Mouse (Mus musculus) CH12.LX (cell line): Measurements from ENCODE around the gene Ddi2. TPM values are rescaled to one million over a fixed set of nuclear protein-coding genes. Genes with fewer than 3 reads are reported as not detected.

Experiments used
- DNase-seq: peaks from one replicate; pipeline ENCODE4 v3.0.0-alpha.2; 2013; ENCODE audit errors: extremely low read depth
- H3K27ac ChIP-seq: 2 replicates; pipeline ENCODE4 v1.5.1; 2012; ENCODE audit warnings: low read depth, mild to moderate bottlenecking, control low read depth, moderate library complexity; ENCODE audit not compliant: insufficient read depth
- H3K27me3 ChIP-seq: replicated peaks from 2 replicates; pipeline ENCODE3; 2012; ENCODE audit warnings: inconsistent platforms
- H3K36me3 ChIP-seq, 2 experiments: replicated peaks in 1 of 2; 2 replicates each; pipeline versions ENCODE3 to v1.6.1; 2012; ENCODE audit warnings: inconsistent platforms in 1 of 2, low read length in 1 of 2, mild to moderate bottlenecking in 1 of 2, mixed read lengths in 1 of 2, moderate library complexity in 1 of 2; ENCODE audit not compliant: control insufficient read depth in 1 of 2, insufficient read depth in 1 of 2
- H3K4me1 ChIP-seq, 2 experiments: 2 replicates each; pipeline ENCODE4 v1.6.1; 2012; ENCODE audit warnings: inconsistent platforms in 1 of 2, moderate library complexity in 1 of 2; ENCODE audit not compliant: insufficient read depth in 2 of 2, control insufficient read depth in 1 of 2
- H3K4me2 ChIP-seq: 2 replicates; pipeline ENCODE4 v1.6.1; 2012; ENCODE audit warnings: low read depth, mild to moderate bottlenecking, control low read depth; ENCODE audit not compliant: poor library complexity, insufficient read depth, severe bottlenecking
- H3K4me3 ChIP-seq, 3 experiments: fragments of 150-350 bp in 1 of 3; sonication (generic) in 1 of 3; replicated peaks in 1 of 3; 2 replicates each; pipeline versions ENCODE3 to v1.5.1; 2011 to 2012; ENCODE audit warnings: low read depth in 2 of 3, low read length in 2 of 3, mild to moderate bottlenecking in 2 of 3, moderate library complexity in 2 of 3, control low read depth in 1 of 3, improper control_type of control experiment in 1 of 3, inconsistent platforms in 1 of 3, mixed read lengths in 1 of 3; ENCODE audit not compliant: poor library complexity in 1 of 3
- H3K79me2 ChIP-seq: replicated peaks from 2 replicates; pipeline ENCODE4 v1.6.1; 2012; ENCODE audit warnings: mild to moderate bottlenecking, moderate library complexity; ENCODE audit not compliant: control insufficient read depth, poor library complexity, insufficient read depth, severe bottlenecking; ENCODE audit errors: extremely low read depth
- H3K9ac ChIP-seq: 2 replicates; pipeline ENCODE4 v1.6.1; 2012; ENCODE audit warnings: low read depth, mild to moderate bottlenecking, control low read depth, moderate library complexity; ENCODE audit not compliant: insufficient read depth
- H3K9me3 ChIP-seq: replicated peaks from 2 replicates; pipeline ENCODE3; 2012; ENCODE audit warnings: low read length, inconsistent platforms, mixed read lengths
- BHLHE40 ChIP-seq: IDR thresholded peaks from 2 replicates; pipeline ENCODE4 v1.6.1; 2011; ENCODE audit warnings: mild to moderate bottlenecking, low read depth, low read length, improper control_type of control experiment
- CHD1 ChIP-seq: IDR thresholded peaks from 2 replicates; pipeline ENCODE4 v1.6.1; 2012; ENCODE audit warnings: low read depth, low read length, improper control_type of control experiment, inconsistent platforms
- CHD2 ChIP-seq: IDR thresholded peaks from 2 replicates; pipeline ENCODE4 v1.6.1; 2011; ENCODE audit warnings: low read length, improper control_type of control experiment
- CTCF ChIP-seq, 2 experiments: IDR thresholded peaks in 1 of 2; conservative IDR thresholded peaks in 1 of 2; 2 replicates each; pipeline ENCODE4 v1.5.1; 2011 to 2012; ENCODE audit warnings: low read depth in 2 of 2, low read length in 2 of 2, improper control_type of control experiment in 1 of 2, inconsistent platforms in 1 of 2, mild to moderate bottlenecking in 1 of 2, moderate library complexity in 1 of 2
- GABPA ChIP-seq: IDR thresholded peaks from 2 replicates; pipeline ENCODE4 v1.6.1; 2012; ENCODE audit warnings: low read depth, low read length, improper control_type of control experiment, inconsistent platforms; ENCODE audit not compliant: insufficient replicate concordance
- HCFC1 ChIP-seq: IDR thresholded peaks from 2 replicates; pipeline ENCODE4 v1.6.1; 2012; ENCODE audit warnings: low read depth, mild to moderate bottlenecking, inconsistent platforms, low read length, improper control_type of control experiment
- IRF4 ChIP-seq: IDR thresholded peaks from 2 replicates; pipeline ENCODE4 v1.6.1; 2014; ENCODE audit warnings: low read depth, mild to moderate bottlenecking, inconsistent platforms, low read length, improper control_type of control experiment
- JUND ChIP-seq: conservative IDR thresholded peaks from 2 replicates; pipeline ENCODE4 v1.6.1; 2011; ENCODE audit warnings: low read depth, low read length, improper control_type of control experiment
- MAFK ChIP-seq: IDR thresholded peaks from 2 replicates; pipeline ENCODE4 v1.6.1; 2011; ENCODE audit warnings: low read length, improper control_type of control experiment; ENCODE audit not compliant: insufficient replicate concordance
- MAZ ChIP-seq: IDR thresholded peaks from 2 replicates; pipeline ENCODE4 v1.6.1; 2012; ENCODE audit warnings: low read depth, mild to moderate bottlenecking, inconsistent platforms, low read length, improper control_type of control experiment, moderate library complexity
- MEF2A ChIP-seq: IDR thresholded peaks from 2 replicates; pipeline ENCODE4 v1.6.1; 2014; ENCODE audit warnings: low read depth, mild to moderate bottlenecking, inconsistent platforms, low read length, improper control_type of control experiment, borderline replicate concordance
- MXI1 ChIP-seq: IDR thresholded peaks from 2 replicates; pipeline ENCODE4 v1.6.1; 2011; ENCODE audit warnings: mild to moderate bottlenecking, low read depth, low read length, improper control_type of control experiment
- PAX5 ChIP-seq: IDR thresholded peaks from 2 replicates; pipeline ENCODE4 v1.6.1; 2012; ENCODE audit warnings: low read length, inconsistent platforms, mixed read lengths
- POLR2A ChIP-seq: IDR thresholded peaks from 2 replicates; pipeline ENCODE4 v1.6.1; 2011; ENCODE audit warnings: low read depth, mild to moderate bottlenecking, improper control_type of control experiment, low read length
- POLR2AphosphoS2 ChIP-seq: IDR thresholded peaks from 2 replicates; pipeline ENCODE4 v1.6.1; 2011; ENCODE audit warnings: low read depth, low read length, improper control_type of control experiment
- RAD21 ChIP-seq: IDR thresholded peaks from 2 replicates; pipeline ENCODE4 v1.6.1; 2011; ENCODE audit warnings: low read depth, mild to moderate bottlenecking, low read length, improper control_type of control experiment, moderate library complexity
- RCOR1 ChIP-seq: conservative IDR thresholded peaks from 2 replicates; pipeline ENCODE4 v1.6.1; 2012; ENCODE audit warnings: low read depth, mild to moderate bottlenecking, inconsistent platforms, low read length, improper control_type of control experiment
- SIN3A ChIP-seq: IDR thresholded peaks from 2 replicates; pipeline ENCODE4 v1.6.1; 2012; ENCODE audit warnings: low read length, improper control_type of control experiment, inconsistent platforms
- SMC3 ChIP-seq: IDR thresholded peaks from 2 replicates; pipeline ENCODE4 v1.6.1; 2011; ENCODE audit warnings: low read depth, low read length, improper control_type of control experiment
- TCF12 ChIP-seq: IDR thresholded peaks from 2 replicates; pipeline ENCODE4 v1.6.1; 2014; ENCODE audit warnings: low read depth, mild to moderate bottlenecking, inconsistent platforms, low read length, improper control_type of control experiment
- UBTF ChIP-seq: IDR thresholded peaks from 2 replicates; pipeline ENCODE4 v1.6.1; 2012; ENCODE audit warnings: low read depth, mild to moderate bottlenecking, inconsistent platforms, low read length, improper control_type of control experiment, moderate library complexity
- USF1 ChIP-seq: IDR thresholded peaks from 2 replicates; pipeline ENCODE4 v1.6.1; 2014; ENCODE audit warnings: low read depth, mild to moderate bottlenecking, inconsistent platforms, low read length, improper control_type of control experiment
- USF2 ChIP-seq: conservative IDR thresholded peaks from 2 replicates; pipeline ENCODE4 v1.6.1; 2011; ENCODE audit warnings: low read depth, low read length, improper control_type of control experiment
- ZC3H11A ChIP-seq: IDR thresholded peaks from 2 replicates; pipeline ENCODE4 v1.6.1; 2012; ENCODE audit warnings: low read depth, mild to moderate bottlenecking, inconsistent platforms, low read length, improper control_type of control experiment
- ZKSCAN1 ChIP-seq: IDR thresholded peaks from 2 replicates; pipeline ENCODE4 v1.6.1; 2012; ENCODE audit warnings: low read depth, inconsistent platforms, low read length, improper control_type of control experiment, borderline replicate concordance
- ZMIZ1 ChIP-seq: IDR thresholded peaks from 2 replicates; pipeline ENCODE4 v1.6.1; 2012; ENCODE audit warnings: low read depth, mild to moderate bottlenecking, inconsistent platforms, low read length, improper control_type of control experiment
- ZNF384 ChIP-seq: IDR thresholded peaks from 2 replicates; pipeline ENCODE4 v1.6.1; 2012; ENCODE audit warnings: low read depth, low read length, improper control_type of control experiment, inconsistent platforms
- dilution Hi-C: fragments of 300-500 bp; cut with MboI; formaldehyde crosslinking; loops from 2 replicates; pipeline ENCODE4 v1.14.3; 2020; ENCODE audit warnings: low sequenced_read_pairs; ENCODE audit not compliant: extremely low pct_unique_long_range_greater_than_20kb, extremely low pct_ligation_motif_present
- in situ Hi-C: fragments of 300-500 bp; cut with MboI; formaldehyde crosslinking; loops from 3 replicates; pipeline ENCODE4 v1.14.3; 2019; ENCODE audit warnings: low sequenced_read_pairs, low pct_ligation_motif_present, low pct_unique_long_range_greater_than_20kb, mixed read lengths
- polyA plus RNA-seq: library from polyadenylated mRNA; unstranded; fragments of >175 nt; gene quantifications from 2 replicates; pipeline ENCODE4 v1.2.1, GENCODE M21; 2012; ENCODE audit warnings: low read depth; ENCODE audit not compliant: insufficient read length
- total RNA-seq, 2 experiments: library from RNA; depleted of rRNA; stranded (reverse); fragments of 300-350 nt in 1 of 2; fragments of >200 nt in 1 of 2; gene quantifications; 2 replicates each; pipeline ENCODE4 v1.2.3; 2012 to 2014

The Ddi2 gene
- total and polyA plus RNA-seq, 3 experiments, result 18.0 to 37.3 (median 19.9) TPM

DNA sequence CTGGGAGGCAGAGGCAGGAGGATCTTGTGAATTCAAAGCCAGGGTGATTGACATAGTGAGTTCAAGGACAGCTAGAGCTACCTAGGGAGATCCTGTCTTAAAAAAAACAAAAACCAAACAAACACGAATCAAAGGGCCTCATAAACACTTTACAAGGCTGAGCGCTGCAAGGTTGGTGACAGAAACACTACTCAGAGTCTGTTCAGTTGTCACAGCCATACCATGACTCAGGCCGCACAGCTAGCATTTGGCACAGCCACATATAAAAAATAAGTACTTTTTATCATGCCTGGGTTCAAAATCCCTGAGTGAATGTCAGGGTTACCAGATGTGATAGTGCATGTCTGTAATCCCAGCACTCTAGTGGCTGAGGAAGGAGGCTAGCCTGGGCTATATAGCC, 76.0 kb downstream of the Ddi2 start:
- dilution Hi-C loops, result no loop called here
- no peak overlapping the region for H3K4me3 ChIP-seq
- H3K79me2 ChIP-seq, result no peaks in the 10 kb centered on the region; the same call in 1 of the 2 replicates
- no peaks in the 10 kb centered on the region for H3K27me3 ChIP-seq
- peaks cover 13 to 79% of the 10 kb centered on the region in 2 experiments for H3K36me3 ChIP-seq
- H3K9me3 ChIP-seq, result no peaks in the 10 kb centered on the region
- in situ Hi-C loops, result no loop called here
- no peak for DNase-seq
- H3K27ac ChIP-seq, result no peak overlapping the region
- no peak for TF ChIP-seq UBTF
- TF ChIP-seq SIN3A, result no peak
- no peak for TF ChIP-seq BHLHE40
- TF ChIP-seq ZC3H11A, result no peak
- TF ChIP-seq CTCF (conservative IDR thresholded peaks at IDR 0.05 in 1 of 2, IDR thresholded peaks at IDR 0.05 in 1 of 2; ENCODE audit: low read depth in 2 of 2, low read length in 2 of 2), result no peak
- no peak for TF ChIP-seq RAD21
- TF ChIP-seq PAX5, result no peak
- no peak for TF ChIP-seq USF2
- no peak for TF ChIP-seq GABPA
- TF ChIP-seq CHD2, result no peak
- no peak for TF ChIP-seq USF1
- TF ChIP-seq JUND, result no peak
- TF ChIP-seq ZMIZ1, result no peak
- no peak for TF ChIP-seq ZNF384
- TF ChIP-seq MAFK, result no peak
- TF ChIP-seq MXI1, result no peak
- TF ChIP-seq HCFC1, result no peak
- no peak for TF ChIP-seq MAZ
- no peak for TF ChIP-seq CHD1
- H3K9ac ChIP-seq, result no peak overlapping the region
- no peak overlapping the region for H3K4me2 ChIP-seq
- H3K4me1 ChIP-seq, result peaks cover 0 to 23% of the 10 kb centered on the region in 2 experiments; a peak in 2 of 4 replicates

GRCm38 (mm10) chr4:141645988-141646387, 77.2 kb downstream of the Ddi2 start:
- H3K4me3 ChIP-seq, result no peak overlapping the region
- peaks cover 0 to 13% of the 10 kb centered on the region in 2 experiments; a peak in 1 of 4 replicates for H3K4me1 ChIP-seq
- in situ Hi-C loops, result no loop called here
- no peak overlapping the region for H3K27ac ChIP-seq
- H3K9ac ChIP-seq, result no peak overlapping the region
- no peak overlapping the region for H3K4me2 ChIP-seq
- peaks cover 19 to 80% of the 10 kb centered on the region in 2 experiments for H3K36me3 ChIP-seq
- TF ChIP-seq TCF12 (no peak), CHD1 (no peak), MEF2A (no peak), MXI1 (no peak), SMC3 (no peak), JUND (no peak), ZC3H11A (no peak), USF2 (no peak), POLR2AphosphoS2 (no peak), CTCF (conservative IDR thresholded peaks at IDR 0.05 in 1 of 2, IDR thresholded peaks at IDR 0.05 in 1 of 2; ENCODE audit: low read depth in 2 of 2, low read length in 2 of 2) (no peak), POLR2A (no peak), BHLHE40 (no peak), ZMIZ1 (no peak), ZKSCAN1 (no peak), GABPA (no peak), RCOR1 (no peak), USF1 (no peak), IRF4 (no peak)
- TF ChIP-seq, all 38 proteins: peak for 0
- dilution Hi-C loops, result no loop called here
- Histone ChIP-seq H3K27me3 (no peaks in the 10 kb centered on the region), H3K79me2 (no peaks in the 10 kb centered on the region; the same call in 1 of the 2 replicates), H3K9me3 (no peaks in the 10 kb centered on the region)
- DNase-seq, result no peak
